Mouse (Mus musculus): ENCODE data around the gene Cdc37l1. TPM values are rescaled to one million over a fixed set of nuclear protein-coding genes. Genes with fewer than 3 reads are reported as not detected.

Cdc37l1 gene
- 34.8 and 38.4 TPM in 2 replicates for polyA plus RNA-seq (2015; fragmentation: Nextera tagmentation; extraction: Ambion mirVana)

DNA sequence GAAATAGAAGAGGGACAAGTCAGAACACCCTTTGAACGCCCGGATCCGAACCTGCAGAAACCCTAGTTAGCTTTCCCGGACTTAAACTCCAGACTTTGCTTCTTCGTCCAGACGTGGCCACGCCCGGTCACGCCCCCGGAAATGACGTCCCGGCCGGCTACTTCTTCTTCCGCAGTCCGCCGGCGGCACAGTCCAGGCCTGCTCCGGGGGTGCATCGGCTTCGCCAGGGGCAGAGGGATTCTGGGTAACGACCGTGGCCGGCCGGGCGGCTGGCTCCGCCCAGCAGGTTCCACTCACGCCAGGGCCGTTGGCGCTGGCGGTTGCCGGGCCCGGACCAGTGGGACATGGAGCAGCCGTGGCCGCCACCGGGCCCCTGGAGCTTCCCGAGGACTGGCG lies at the start of gene Cdc37l1:
Cdc37l1 (plus strand) TSS at position 159 of the 396 bp plus-strand sequence.
- Histone ChIP-seq H3K9me3 (replicated peaks; ENCODE audit: control insufficient read depth, low read length) (no peaks in the 10 kb centered on the region), H3K4me3 (replicated peaks; ENCODE audit: low read length) (peak within 1 kb of the TSS; percentile 98), H3K27ac (ENCODE audit: low read length) (peak within 1 kb of the TSS; percentile 91), H3K4me2 (ENCODE audit: low read depth, low read length) (peak within 1 kb of the TSS; percentile 81), H3K27me3 (ENCODE audit: control insufficient read depth, insufficient read depth, low read length) (no peaks in the 10 kb centered on the region), H3K4me1 (ENCODE audit: control insufficient read depth, insufficient read depth, low read length) (peaks cover 9% of the 10 kb centered on the region; the same call in 1 of the 2 replicates), H3K9ac (ENCODE audit: low read length) (peak within 1 kb of the TSS; percentile 91), H3K36me3 (ENCODE audit: control insufficient read depth, insufficient read depth, low read length) (peaks cover 9% of the 10 kb centered on the region)
- ATAC-seq (ENCODE audit: insufficient read depth, low FRiP score) = peak; percentile 97
- under 1% methylated on average over 36 of the region's 37 CpGs for WGBS

DNA sequence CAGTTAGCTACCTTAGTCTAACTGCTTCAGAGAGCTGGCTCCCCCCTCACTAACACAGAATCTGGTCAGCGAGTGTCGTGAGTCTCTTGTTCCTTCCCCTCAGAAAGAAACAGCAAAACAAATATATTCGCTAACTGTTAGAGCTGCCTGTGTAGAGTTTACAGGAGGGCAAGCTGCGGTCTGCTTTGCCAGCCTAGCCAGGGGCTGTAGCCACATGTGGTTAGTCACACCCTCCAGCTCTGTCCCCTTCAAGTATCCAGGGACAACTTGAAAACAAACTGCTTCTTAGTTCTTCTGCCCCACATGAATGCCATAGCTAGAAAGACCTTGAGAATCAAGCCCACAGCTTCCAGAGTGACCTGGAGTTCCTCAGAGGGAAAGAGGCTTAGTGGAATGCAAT lies 48.9 kb upstream of the Cdc37l1 start:
- no peaks in the 10 kb centered on the region for H3K27me3 ChIP-seq (ENCODE audit: control insufficient read depth, insufficient read depth, low read length)
- no peaks in the 10 kb centered on the region for H3K4me1 ChIP-seq (ENCODE audit: control insufficient read depth, insufficient read depth, low read length)
- H3K36me3 ChIP-seq (ENCODE audit: control insufficient read depth, insufficient read depth, low read length) = no peaks in the 10 kb centered on the region
- 64% methylated on average over 4 of the region's 4 CpGs for WGBS
- no peak for ATAC-seq (ENCODE audit: insufficient read depth, low FRiP score)
- no peak overlapping the region for H3K9ac ChIP-seq (ENCODE audit: low read length)
- H3K4me3 ChIP-seq (replicated peaks; ENCODE audit: low read length) = no peak overlapping the region
- no peak overlapping the region for H3K4me2 ChIP-seq (ENCODE audit: low read depth, low read length)
- H3K27ac ChIP-seq (ENCODE audit: low read length) = no peak overlapping the region
- no peaks in the 10 kb centered on the region for H3K9me3 ChIP-seq (replicated peaks; ENCODE audit: control insufficient read depth, low read length)

DNA sequence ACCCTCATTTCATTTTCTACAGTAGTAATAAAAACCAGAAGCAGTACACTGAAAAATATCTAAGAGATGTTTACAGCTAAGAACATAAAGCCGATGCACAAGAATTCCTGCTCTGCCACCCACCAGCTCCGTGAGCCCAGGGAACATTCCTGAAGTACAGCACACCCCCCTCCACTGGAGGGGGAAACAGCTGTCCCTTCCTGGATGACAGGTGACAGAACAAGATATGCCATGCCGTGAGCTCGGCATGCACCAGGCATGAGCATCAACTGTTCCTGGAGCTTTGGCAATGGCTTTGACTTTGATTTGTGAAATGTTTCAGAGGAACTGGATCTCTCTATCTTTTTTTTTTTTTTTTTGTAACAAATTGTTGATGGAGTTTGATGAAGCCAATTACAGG lies 43.4 kb upstream of the Cdc37l1 start:
- 46% methylated on average over 4 of the region's 4 CpGs for WGBS
- Histone ChIP-seq H3K36me3 (ENCODE audit: control insufficient read depth, insufficient read depth, low read length) (no peaks in the 10 kb centered on the region), H3K4me3 (replicated peaks; ENCODE audit: low read length) (no peak overlapping the region), H3K9me3 (replicated peaks; ENCODE audit: control insufficient read depth, low read length) (no peaks in the 10 kb centered on the region), H3K9ac (ENCODE audit: low read length) (no peak overlapping the region), H3K27me3 (ENCODE audit: control insufficient read depth, insufficient read depth, low read length) (no peaks in the 10 kb centered on the region), H3K4me2 (ENCODE audit: low read depth, low read length) (no peak overlapping the region), H3K27ac (ENCODE audit: low read length) (no peak overlapping the region), H3K4me1 (ENCODE audit: control insufficient read depth, insufficient read depth, low read length) (no peaks in the 10 kb centered on the region)
- ATAC-seq (ENCODE audit: insufficient read depth, low FRiP score) = no peak

DNA sequence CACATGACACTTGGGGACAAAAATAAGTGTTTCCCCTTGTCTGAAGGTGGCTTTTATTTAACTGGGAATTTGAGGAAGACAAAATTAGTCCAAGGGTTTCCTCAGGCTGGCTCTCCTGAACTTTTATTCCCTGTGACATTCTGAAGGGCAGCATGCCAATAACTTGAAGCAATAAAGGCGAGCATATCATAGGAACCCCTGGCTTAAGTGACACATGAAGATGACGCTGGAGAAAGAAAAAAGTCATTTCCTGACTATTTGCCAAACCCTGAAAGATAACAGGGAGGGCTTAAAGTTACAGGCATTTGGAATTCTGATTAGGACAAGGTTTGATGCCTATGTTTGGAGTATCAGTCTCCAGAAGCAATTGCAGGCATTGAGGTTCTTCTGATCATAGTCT lies 42.8 kb upstream of the Cdc37l1 start:
- no peaks in the 10 kb centered on the region for H3K27me3 ChIP-seq (ENCODE audit: control insufficient read depth, insufficient read depth, low read length)
- H3K9me3 ChIP-seq (replicated peaks; ENCODE audit: control insufficient read depth, low read length) = no peaks in the 10 kb centered on the region
- no peaks in the 10 kb centered on the region for H3K36me3 ChIP-seq (ENCODE audit: control insufficient read depth, insufficient read depth, low read length)
- no peak overlapping the region for H3K27ac ChIP-seq (ENCODE audit: low read length)
- no peak overlapping the region for H3K9ac ChIP-seq (ENCODE audit: low read length)
- no peak overlapping the region for H3K4me3 ChIP-seq (replicated peaks; ENCODE audit: low read length)
- no peaks in the 10 kb centered on the region for H3K4me1 ChIP-seq (ENCODE audit: control insufficient read depth, insufficient read depth, low read length)
- 31% methylated on average over 2 of the region's 2 CpGs for WGBS
- H3K4me2 ChIP-seq (ENCODE audit: low read depth, low read length) = no peak overlapping the region
- ATAC-seq (ENCODE audit: insufficient read depth, low FRiP score) = no peak

- ATAC-seq (ENCODE audit: insufficient read depth, low FRiP score) = no peak
- 79% methylated on average over 5 of the region's 5 CpGs for WGBS
Observed at GRCm38 (mm10) chr19:28951251-28951650, 38.9 kb upstream of the Cdc37l1 start.

DNA sequence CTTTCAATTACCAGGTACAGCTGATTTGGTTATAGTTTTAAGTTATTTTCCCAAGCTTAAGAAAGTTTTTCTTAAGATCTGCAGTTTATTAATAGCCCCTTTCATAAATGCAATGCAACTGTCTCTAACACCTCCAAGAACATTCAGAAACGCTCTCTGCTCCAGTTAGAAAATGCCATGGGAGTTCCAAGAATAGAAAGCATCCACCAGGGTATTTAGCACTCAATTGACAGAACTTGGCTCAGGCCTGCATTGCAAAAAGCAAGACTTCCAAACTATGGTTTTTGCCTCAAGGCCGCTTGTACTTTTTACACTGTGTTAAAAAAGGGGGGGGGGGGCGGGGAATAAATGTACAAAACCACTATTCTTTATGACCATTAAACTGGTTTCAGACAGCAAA lies 27.0 kb upstream of the Cdc37l1 start:
- WGBS = 48% methylated on average over 3 of the region's 3 CpGs
- ATAC-seq (ENCODE audit: insufficient read depth, low FRiP score) = no peak
- no peaks in the 10 kb centered on the region for H3K9me3 ChIP-seq (replicated peaks; ENCODE audit: control insufficient read depth, low read length)

More at GRCm38 (mm10) chr19:28951251-28951650, 38.9 kb upstream of the Cdc37l1 start:
- Histone ChIP-seq H3K9ac (ENCODE audit: low read length) (no peak overlapping the region), H3K36me3 (ENCODE audit: control insufficient read depth, insufficient read depth, low read length) (no peaks in the 10 kb centered on the region), H3K27me3 (ENCODE audit: control insufficient read depth, insufficient read depth, low read length) (no peaks in the 10 kb centered on the region), H3K9me3 (replicated peaks; ENCODE audit: control insufficient read depth, low read length) (no peaks in the 10 kb centered on the region), H3K4me3 (replicated peaks; ENCODE audit: low read length) (no peak overlapping the region), H3K4me1 (ENCODE audit: control insufficient read depth, insufficient read depth, low read length) (no peaks in the 10 kb centered on the region), H3K27ac (ENCODE audit: low read length) (no peak overlapping the region), H3K4me2 (ENCODE audit: low read depth, low read length) (no peak overlapping the region)

DNA sequence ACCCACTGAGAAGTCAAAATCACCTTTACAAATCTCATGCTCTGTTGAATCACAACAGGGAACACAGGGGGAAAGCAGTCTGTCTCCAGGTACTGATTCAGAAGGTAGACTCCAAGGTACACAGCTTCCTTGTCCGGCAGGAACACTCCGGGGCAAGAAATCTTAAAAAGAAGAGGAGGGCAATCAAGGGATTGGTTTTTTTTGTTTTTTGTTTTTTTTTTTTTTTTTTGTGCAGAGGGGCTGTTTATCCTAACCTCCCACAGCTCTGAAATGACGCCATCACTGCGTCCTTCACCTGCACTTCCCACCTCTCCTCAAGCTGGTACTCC lies 26.7 kb upstream of the Cdc37l1 start:
- peaks cover 10% of the 10 kb centered on the region for H3K4me1 ChIP-seq (ENCODE audit: control insufficient read depth, insufficient read depth, low read length)
- H3K9me3 ChIP-seq (replicated peaks; ENCODE audit: control insufficient read depth, low read length) = no peaks in the 10 kb centered on the region
- H3K36me3 ChIP-seq (ENCODE audit: control insufficient read depth, insufficient read depth, low read length) = no peaks in the 10 kb centered on the region
- H3K4me2 ChIP-seq (ENCODE audit: low read depth, low read length) = peak overlapping the region; percentile 94
- peak overlapping the region; percentile 93 for H3K9ac ChIP-seq (ENCODE audit: low read length)
- peak overlapping the region; percentile 86 for H3K4me3 ChIP-seq (replicated peaks; ENCODE audit: low read length)
- H3K27me3 ChIP-seq (ENCODE audit: control insufficient read depth, insufficient read depth, low read length) = no peaks in the 10 kb centered on the region
- 4% methylated on average over 4 of the region's 4 CpGs for WGBS
- no peak overlapping the region for H3K27ac ChIP-seq (ENCODE audit: low read length)
- no peak for ATAC-seq (ENCODE audit: insufficient read depth, low FRiP score)

More for the DNA sequence above, 27.0 kb upstream of the Cdc37l1 start:
- Histone ChIP-seq H3K4me1 (ENCODE audit: control insufficient read depth, insufficient read depth, low read length) (peaks cover 10% of the 10 kb centered on the region), H3K27ac (ENCODE audit: low read length) (no peak overlapping the region), H3K4me3 (replicated peaks; ENCODE audit: low read length) (peak overlapping the region; percentile 86; the same call in 1 of the 2 replicates), H3K9ac (ENCODE audit: low read length) (no peak overlapping the region; the same call in 1 of the 2 replicates), H3K27me3 (ENCODE audit: control insufficient read depth, insufficient read depth, low read length) (no peaks in the 10 kb centered on the region), H3K36me3 (ENCODE audit: control insufficient read depth, insufficient read depth, low read length) (no peaks in the 10 kb centered on the region), H3K4me2 (ENCODE audit: low read depth, low read length) (peak overlapping the region; percentile 94)

DNA sequence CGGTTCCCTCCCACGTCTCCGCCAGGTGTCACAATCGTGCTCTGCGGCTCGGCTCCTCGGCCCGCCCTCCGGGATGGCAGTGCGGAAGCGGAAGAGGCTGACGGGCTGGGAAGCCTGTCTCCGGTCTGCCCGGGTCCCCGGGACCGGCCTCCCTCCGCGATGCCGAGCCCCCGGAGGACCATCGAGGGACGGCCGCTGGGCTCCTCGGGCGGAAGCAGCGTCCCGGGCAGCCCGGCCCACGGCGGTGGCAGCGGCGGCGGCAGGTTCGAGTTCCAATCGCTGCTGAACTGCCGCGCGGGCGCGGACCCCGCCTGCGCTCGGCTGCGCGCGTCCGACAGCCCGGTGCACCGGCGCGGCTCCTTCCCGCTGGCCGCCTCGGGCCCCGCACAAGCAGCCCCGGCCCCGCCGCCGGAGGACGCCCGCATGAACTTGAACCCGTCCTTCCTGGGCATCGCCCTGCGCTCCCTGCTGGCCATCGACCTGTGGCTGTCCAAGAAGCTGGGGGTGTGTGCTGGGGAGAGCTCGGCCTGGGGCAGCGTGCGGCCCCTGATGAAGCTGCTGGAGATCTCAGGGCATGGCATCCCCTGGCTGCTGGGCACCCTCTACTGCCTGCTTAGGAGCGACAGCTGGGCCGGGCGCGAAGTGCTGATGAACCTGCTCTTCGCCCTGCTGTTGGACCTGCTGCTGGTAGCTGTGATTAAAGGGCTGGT lies 26.2 kb upstream of the Cdc37l1 start, which contains the start of gene Plpp6:
Plpp6 (plus strand) TSS at position 112 of the 710 bp plus-strand sequence.
- Histone ChIP-seq H3K4me1 (ENCODE audit: control insufficient read depth, insufficient read depth, low read length) (peaks cover 10% of the 10 kb centered on the region), H3K36me3 (ENCODE audit: control insufficient read depth, insufficient read depth, low read length) (no peaks in the 10 kb centered on the region), H3K9ac (ENCODE audit: low read length) (peak within 1 kb of the TSS; percentile 93), H3K4me2 (ENCODE audit: low read depth, low read length) (peak within 1 kb of the TSS; percentile 94), H3K9me3 (replicated peaks; ENCODE audit: control insufficient read depth, low read length) (no peaks in the 10 kb centered on the region), H3K27me3 (ENCODE audit: control insufficient read depth, insufficient read depth, low read length) (no peaks in the 10 kb centered on the region), H3K27ac (ENCODE audit: low read length) (peak within 1 kb of the TSS; percentile 62), H3K4me3 (replicated peaks; ENCODE audit: low read length) (peak within 1 kb of the TSS; percentile 86)
- peak; percentile 90 for ATAC-seq (ENCODE audit: insufficient read depth, low FRiP score)
- under 1% methylated on average over 68 of the region's 73 CpGs for WGBS

GRCm38 (mm10) chr19:28964552-28964903 lies 25.6 kb upstream of the Cdc37l1 start:
- H3K4me2 ChIP-seq (ENCODE audit: low read depth, low read length) = peak overlapping the region; percentile 94
- ATAC-seq (ENCODE audit: insufficient read depth, low FRiP score) = peak; percentile 34; the same call in 1 of the 2 replicates
- 6% methylated on average over 16 of the region's 16 CpGs for WGBS
- peaks cover 10% of the 10 kb centered on the region for H3K4me1 ChIP-seq (ENCODE audit: control insufficient read depth, insufficient read depth, low read length)
- H3K9me3 ChIP-seq (replicated peaks; ENCODE audit: control insufficient read depth, low read length) = no peaks in the 10 kb centered on the region
- peak overlapping the region; percentile 86 for H3K4me3 ChIP-seq (replicated peaks; ENCODE audit: low read length)
- H3K9ac ChIP-seq (ENCODE audit: low read length) = peak overlapping the region; percentile 93
- no peak overlapping the region; the same call in 1 of the 2 replicates for H3K27ac ChIP-seq (ENCODE audit: low read length)
- no peaks in the 10 kb centered on the region for H3K36me3 ChIP-seq (ENCODE audit: control insufficient read depth, insufficient read depth, low read length)
- no peaks in the 10 kb centered on the region for H3K27me3 ChIP-seq (ENCODE audit: control insufficient read depth, insufficient read depth, low read length)
